Mouse (Mus musculus): ENCODE results near the gene Pxdn. TPM values are rescaled to one million over a fixed set of nuclear protein-coding genes. Genes with fewer than 3 reads are reported as not detected.

Pxdn gene
- polyA plus RNA-seq (2021; fragmentation: Nextera tagmentation) = 5.1 and 6.2 TPM in 2 replicates
- long read RNA-seq, experiment 1, partial matches to known transcripts = 9 of 9 reads
- long read RNA-seq, experiment 1, other reads (novel, unspliced or antisense) = 0 of 9 reads
- long read RNA-seq, experiment 2, full-length matches to known transcripts = 19 of 49 reads
- long read RNA-seq, experiment 2, partial matches to known transcripts = 25 of 49 reads
- long read RNA-seq, experiment 2, other reads (novel, unspliced or antisense) = 5 of 49 reads

DNA sequence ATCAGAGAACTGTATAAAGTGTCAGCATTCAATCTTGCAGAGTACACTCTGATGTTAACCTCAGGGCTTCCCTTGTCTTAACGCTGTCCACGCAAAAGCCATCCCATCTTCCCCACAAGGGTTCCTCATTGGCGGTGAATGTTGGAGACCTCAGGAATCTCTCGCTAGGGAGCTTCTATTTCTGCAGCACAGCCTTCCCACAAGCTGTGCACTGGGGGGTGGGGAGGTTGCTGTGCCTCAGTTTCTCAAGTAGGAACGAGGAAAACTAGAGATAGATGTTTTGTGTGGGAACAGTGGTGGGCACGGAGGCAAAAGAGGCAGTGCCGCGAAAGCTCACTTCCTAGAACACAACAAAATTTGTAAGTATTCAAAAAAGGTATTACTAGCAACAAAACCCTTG lies at the start of gene Pxdn:
Gene Pxdn (plus strand): TSS at position 301 of the 400 bp plus-strand sequence.

Other genes with a start within 250 kb of the Pxdn start
- gene Tpo, start 195.0 kb downstream of the Pxdn start, polyA plus RNA-seq (2021; fragmentation: Nextera tagmentation) = 0.05 and 0.09 TPM in 2 replicates